Mouse (Mus musculus) thymus, adult 2 months (tissue): ENCODE measurements around the gene Pofut1. TPM values are rescaled to one million over a fixed set of nuclear protein-coding genes. Genes with fewer than 3 reads are reported as not detected.

ENCODE experiments used
- DNase-seq: peaks from one replicate; pipeline ENCODE4 v3.0.0; 2021
- H3K27ac ChIP-seq: fragments of 200-500 bp; 2 replicates; pipeline ENCODE4 v1.5.1; 2012; ENCODE audit warnings: low read length, control low read depth; ENCODE audit not compliant: control insufficient read depth, insufficient read depth
- H3K27me3 ChIP-seq: fragments of 200-500 bp; 2 replicates; pipeline ENCODE4 v1.6.1; 2012; ENCODE audit warnings: mild to moderate bottlenecking, low read length, moderate library complexity, mixed read lengths; ENCODE audit not compliant: control insufficient read depth, insufficient read depth
- H3K36me3 ChIP-seq: fragments of 200-500 bp; 2 replicates; pipeline ENCODE4 v1.6.1; 2012; ENCODE audit warnings: mild to moderate bottlenecking, low read length, moderate library complexity; ENCODE audit not compliant: control insufficient read depth, insufficient read depth
- H3K4me1 ChIP-seq: fragments of 200-500 bp; replicated peaks from 2 replicates; pipeline ENCODE4 v1.6.1; 2012; ENCODE audit warnings: low read length; ENCODE audit not compliant: control insufficient read depth, insufficient read depth
- H3K4me3 ChIP-seq: fragments of 200-500 bp; 2 replicates; pipeline ENCODE4 v1.5.1; 2012; ENCODE audit warnings: mild to moderate bottlenecking, low read length, control low read depth, moderate library complexity; ENCODE audit not compliant: control insufficient read depth, insufficient read depth
- CTCF ChIP-seq: fragments of 200-500 bp; IDR thresholded peaks from 2 replicates; pipeline ENCODE4 v1.5.1; 2012; ENCODE audit warnings: mild to moderate bottlenecking, control low read depth, low read length, moderate library complexity, borderline replicate concordance; ENCODE audit not compliant: control insufficient read depth, poor library complexity, insufficient read depth; ENCODE audit errors: extremely low read depth
- POLR2A ChIP-seq: fragments of 200-500 bp; IDR thresholded peaks from 2 replicates; pipeline ENCODE4 v1.6.1; 2012; ENCODE audit warnings: mild to moderate bottlenecking, low read length, control low read depth, moderate library complexity; ENCODE audit not compliant: control insufficient read depth, poor library complexity, insufficient read depth; ENCODE audit errors: extremely low read depth
- WGBS: fragments of 180-500 bp; shearing (Covaris S2); methylation state at CpG from one replicate; pipeline ENCODE4 v1.1.7; 2018; 5-methylcytosine and 5-hydroxymethylcytosine counted together
- polyA plus RNA-seq: library from polyadenylated mRNA; depleted of rRNA; stranded (reverse); fragments of >200 nt; gene quantifications from 2 replicates; pipeline ENCODE4 v1.2.3, GENCODE M21; 2012

Pofut1 gene
- polyA plus RNA-seq, 1 experiment: 30.2 TPM

GRCm38 (mm10) chr2:153211451-153211850 is 29.9 kb upstream of the Pofut1 start:
- Histone ChIP-seq H3K4me3 (no peak overlapping the region), H3K36me3 (no peaks in the 10 kb centered on the region), H3K27me3 (no peaks in the 10 kb centered on the region), H3K27ac (peak overlapping the region; percentile 12; the same call in 1 of the 2 replicates), H3K4me1 (peaks cover 27% of the 10 kb centered on the region)
- 5% methylated on average over 5 of the region's 5 CpGs for WGBS
- TF ChIP-seq CTCF: no peak
- no peak for TF ChIP-seq POLR2A
- DNase-seq: peak; percentile 25

DNA sequence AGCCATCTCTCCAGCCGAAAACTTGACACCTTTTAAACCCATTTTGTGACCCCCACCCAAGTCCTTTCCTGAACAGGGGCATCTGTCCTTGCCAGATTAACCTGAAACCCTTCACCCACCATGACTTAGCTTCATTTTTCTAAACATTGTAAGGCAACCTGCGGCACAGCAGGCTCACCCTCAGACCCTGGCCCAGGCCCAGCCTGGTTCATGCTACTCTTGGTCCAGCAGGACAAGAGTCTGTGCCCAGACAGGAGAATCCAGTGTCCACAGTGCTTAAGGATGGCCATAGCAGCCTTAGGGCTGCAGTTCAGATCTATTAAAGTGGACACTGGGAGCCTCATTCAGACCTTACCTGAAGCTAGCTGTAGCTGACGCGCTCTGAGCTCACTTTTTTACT is 28.0 kb upstream of the Pofut1 start:
- WGBS: 95% methylated on average over 4 of the region's 4 CpGs
- Histone ChIP-seq H3K4me1 (peaks cover 27% of the 10 kb centered on the region), H3K4me3 (no peak overlapping the region), H3K27me3 (no peaks in the 10 kb centered on the region), H3K36me3 (no peaks in the 10 kb centered on the region), H3K27ac (no peak overlapping the region)
- no peak for TF ChIP-seq CTCF
- no peak for TF ChIP-seq POLR2A
- no peak for DNase-seq

DNA sequence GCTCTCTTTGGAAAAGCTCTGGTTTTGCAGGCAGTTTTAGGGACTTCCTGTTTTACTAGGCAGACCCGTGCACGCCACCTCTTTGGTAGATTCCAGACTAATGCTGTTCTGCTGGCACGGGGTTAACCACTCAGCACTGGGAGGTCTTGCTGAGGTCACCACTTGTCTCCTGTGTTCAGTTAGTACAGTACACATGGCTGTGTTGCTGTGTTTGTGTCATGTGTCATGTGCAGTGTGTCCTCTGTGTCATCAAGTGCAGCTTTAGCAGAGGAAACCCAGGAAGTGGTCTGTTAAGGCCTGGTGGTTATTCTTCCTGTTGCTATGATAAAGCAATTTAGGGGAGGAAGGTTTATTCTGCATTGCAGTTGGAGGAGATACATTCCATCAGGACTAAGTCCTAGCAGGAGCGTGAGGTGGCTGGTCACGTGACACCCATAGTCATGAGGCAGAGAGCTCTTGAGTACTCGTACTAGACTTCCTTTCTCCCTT is 26.5 kb upstream of the Pofut1 start:
- no peaks in the 10 kb centered on the region for H3K36me3 ChIP-seq
- H3K27me3 ChIP-seq: no peaks in the 10 kb centered on the region
- H3K27ac ChIP-seq: peak overlapping the region; percentile 35
- H3K4me3 ChIP-seq: no peak overlapping the region
- H3K4me1 ChIP-seq: peaks cover 27% of the 10 kb centered on the region
- 10% methylated on average over 6 of the region's 6 CpGs for WGBS
- TF ChIP-seq POLR2A (no peak), CTCF (no peak)
- peak; percentile 33 for DNase-seq

- DNase-seq: no peak
- H3K27me3 ChIP-seq: no peaks in the 10 kb centered on the region
- H3K4me3 ChIP-seq: no peak overlapping the region
- peak overlapping the region; percentile 15; the same call in 1 of the 2 replicates for H3K27ac ChIP-seq
- peaks cover 25% of the 10 kb centered on the region for H3K4me1 ChIP-seq
- TF ChIP-seq CTCF (no peak), POLR2A (no peak)
- H3K36me3 ChIP-seq: no peaks in the 10 kb centered on the region
- 16% methylated on average over 4 of the region's 4 CpGs for WGBS
Measured at GRCm38 (mm10) chr2:153215421-153215820, 25.9 kb upstream of the Pofut1 start.

DNA sequence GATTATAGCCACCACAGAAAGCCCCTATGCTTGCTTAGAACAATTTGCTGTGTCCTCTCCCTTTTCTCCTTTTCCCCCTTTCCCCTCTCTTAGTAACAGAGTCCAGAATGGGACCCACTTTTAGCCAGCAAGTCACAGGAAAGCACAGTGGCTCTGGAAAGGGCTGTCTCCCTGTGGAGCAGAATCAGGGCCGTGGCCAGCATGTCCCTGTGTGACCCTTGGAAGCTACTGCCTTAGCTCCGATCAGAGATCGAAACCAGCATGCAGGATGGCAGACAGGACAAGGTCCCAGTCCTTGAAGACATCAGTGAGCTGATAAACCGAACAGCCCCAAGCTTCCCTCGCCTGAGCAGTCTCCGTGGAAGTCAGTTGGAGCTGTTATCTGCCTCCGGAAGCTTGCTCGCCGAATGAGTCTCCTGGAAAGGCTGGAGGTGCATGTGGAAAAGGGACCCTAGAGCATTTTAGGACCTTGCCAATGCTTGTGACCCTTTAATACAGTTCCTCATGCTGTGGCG is 23.4 kb upstream of the Pofut1 start:
- DNase-seq: no peak
- 95% methylated on average over 10 of the region's 10 CpGs for WGBS
- Histone ChIP-seq H3K27me3 (no peaks in the 10 kb centered on the region), H3K4me3 (no peak overlapping the region), H3K4me1 (peaks cover 19% of the 10 kb centered on the region), H3K27ac (no peak overlapping the region), H3K36me3 (no peaks in the 10 kb centered on the region)
- TF ChIP-seq POLR2A (no peak), CTCF (no peak)

GRCm38 (mm10) chr2:153218516-153218915 is 22.8 kb upstream of the Pofut1 start:
- no peak overlapping the region for H3K27ac ChIP-seq
- TF ChIP-seq CTCF (no peak), POLR2A (no peak)
- H3K36me3 ChIP-seq: no peaks in the 10 kb centered on the region
- H3K4me3 ChIP-seq: no peak overlapping the region
- H3K4me1 ChIP-seq: peaks cover 20% of the 10 kb centered on the region
- 89% methylated on average over 3 of the region's 3 CpGs for WGBS
- DNase-seq: no peak
- no peaks in the 10 kb centered on the region for H3K27me3 ChIP-seq

DNA sequence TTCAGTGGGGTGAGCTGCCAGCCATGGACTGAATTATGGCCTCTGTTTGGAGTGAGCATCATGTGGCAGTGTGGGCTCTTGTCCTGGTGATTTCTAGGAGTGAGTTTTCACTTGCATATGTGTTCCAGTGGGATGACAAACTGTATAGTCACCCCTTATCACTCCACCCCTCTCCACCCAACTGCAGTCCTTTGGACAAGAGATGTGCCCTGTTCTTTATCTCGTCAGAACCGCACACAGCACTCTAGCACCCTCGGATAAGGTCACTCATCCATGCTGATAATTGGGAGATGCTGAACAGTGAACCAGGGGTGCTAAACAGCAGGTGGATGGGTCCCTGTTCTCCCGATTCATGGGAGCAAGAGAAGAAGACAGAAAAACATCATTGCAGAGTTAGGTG is 19.7 kb upstream of the Pofut1 start:
- Histone ChIP-seq H3K27me3 (no peaks in the 10 kb centered on the region), H3K36me3 (no peaks in the 10 kb centered on the region), H3K27ac (no peak overlapping the region), H3K4me3 (no peak overlapping the region), H3K4me1 (peaks cover 11% of the 10 kb centered on the region)
- TF ChIP-seq POLR2A: no peak
- TF ChIP-seq CTCF: no peak
- no peak for DNase-seq
- 98% methylated on average over 4 of the region's 4 CpGs for WGBS
